Mouse (Mus musculus) ES-Bruce4 (cell line): ENCODE data around the gene Papss1.

ENCODE experiments used
- CTCF ChIP-seq: IDR thresholded peaks from one replicate; pipeline ENCODE4 v1.8.1; 2011; ENCODE audit warnings: low read depth, low read length
- EP300 ChIP-seq: IDR thresholded peaks from 2 replicates; pipeline ENCODE4 v1.6.1; 2011; ENCODE audit warnings: low read depth, low read length; ENCODE audit not compliant: insufficient read depth
- POLR2A ChIP-seq: IDR thresholded peaks from one replicate; pipeline ENCODE4 v1.8.1; 2011; ENCODE audit warnings: low read length; ENCODE audit not compliant: insufficient read depth

DNA sequence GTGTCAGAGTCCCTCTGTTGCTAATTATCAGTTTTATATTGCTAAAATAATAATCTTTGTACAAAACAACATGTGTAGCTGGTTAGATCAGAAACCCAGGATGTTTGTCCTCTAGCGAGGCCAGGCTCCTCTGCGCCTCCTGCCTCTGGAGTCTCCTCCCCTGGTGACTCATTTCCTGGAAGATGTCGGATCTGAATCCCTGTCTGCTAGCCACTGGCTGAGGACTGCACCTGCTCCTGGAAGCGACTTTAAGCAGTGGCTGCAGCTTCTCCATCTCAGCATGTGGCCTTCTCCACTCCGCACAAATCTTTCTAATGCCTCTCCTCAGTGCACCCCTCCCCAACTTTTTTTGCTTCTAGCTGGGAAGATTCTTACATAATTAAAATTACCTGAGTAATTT, 71.6 kb downstream of the Papss1 start:
- TF ChIP-seq CTCF (no peak), POLR2A (no peak), EP300 (no peak)
